Mouse (Mus musculus): Measurements from ENCODE around the gene Uqcr10. TPM values are rescaled to one million over a fixed set of nuclear protein-coding genes. Genes with fewer than 3 reads are reported as not detected.
A peak's percentile ranks its signal among the peaks of the same experiment; 100 is the strongest.

Uqcr10 gene
- 662 and 850 TPM in 2 replicates for polyA plus RNA-seq (2012; rRNA removed)

GRCm38 (mm10) chr11:4704072-4704964, at the start of gene Uqcr10, which contains the start of gene Zmat5:
TSS of gene Uqcr10 (minus strand) at chr11:4704342.
TSS of gene Zmat5 (plus strand) at chr11:4704678.
- Histone ChIP-seq H3K4me3 (ENCODE audit: control insufficient read depth, insufficient read depth, low read length) (peak within 1 kb of the TSS; percentile 87), H3K27me3 (ENCODE audit: control insufficient read depth, insufficient read depth, low read length) (no peaks in the 10 kb centered on the region), H3K4me1 (replicated peaks; ENCODE audit: control insufficient read depth, insufficient read depth, low read length) (peaks cover 7% of the 10 kb centered on the region), H3K27ac (ENCODE audit: control insufficient read depth, insufficient read depth, low read length) (peak within 1 kb of the TSS; percentile 34; the same call in 1 of the 2 replicates), H3K36me3 (ENCODE audit: control insufficient read depth, insufficient read depth, low read length) (peaks cover 8% of the 10 kb centered on the region; the same call in 1 of the 2 replicates)
- WGBS: under 1% methylated on average over 47 of the region's 47 CpGs
- TF ChIP-seq CTCF (IDR thresholded peaks at IDR 0.05; ENCODE audit: borderline replicate concordance, control insufficient read depth, extremely low read depth, insufficient read depth, low read length, poor library complexity): 0 out of 2 replicates have a peak, but pooled peaks have one; percentile 19
- peak; percentile 86 for TF ChIP-seq POLR2A (IDR thresholded peaks at IDR 0.05; ENCODE audit: control insufficient read depth, extremely low read depth, insufficient read depth, low read length, poor library complexity)
- peak; percentile 89 for DNase-seq

DNA sequence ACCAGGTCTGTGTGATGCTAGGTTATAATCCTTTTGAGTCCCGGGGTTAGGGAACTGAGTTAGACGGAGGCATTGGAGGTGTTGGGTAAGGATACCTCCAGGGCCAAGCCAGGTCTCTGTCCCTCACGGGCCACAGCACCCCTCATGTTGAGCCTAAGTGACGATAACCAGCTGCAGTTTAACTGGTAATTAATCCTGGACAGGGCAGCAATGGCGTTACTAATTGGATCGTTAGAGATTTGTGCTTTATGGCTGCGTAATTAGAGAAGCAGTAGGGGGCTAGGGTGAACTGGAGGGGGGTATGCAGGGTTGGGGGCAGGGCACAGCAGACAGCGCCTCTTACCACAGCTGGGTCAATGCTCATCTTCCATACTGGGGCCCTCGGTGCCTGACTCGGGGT, 48.7 kb upstream of the Uqcr10 start:
- H3K36me3 ChIP-seq (ENCODE audit: control insufficient read depth, insufficient read depth, low read length): no peaks in the 10 kb centered on the region
- no peak for DNase-seq
- H3K27ac ChIP-seq (ENCODE audit: control insufficient read depth, insufficient read depth, low read length): no peak overlapping the region
- H3K4me3 ChIP-seq (ENCODE audit: control insufficient read depth, insufficient read depth, low read length): no peak overlapping the region
- 54% methylated on average over 10 of the region's 10 CpGs for WGBS
- TF ChIP-seq CTCF (IDR thresholded peaks at IDR 0.05; ENCODE audit: borderline replicate concordance, control insufficient read depth, extremely low read depth, insufficient read depth, low read length, poor library complexity) (no peak), POLR2A (IDR thresholded peaks at IDR 0.05; ENCODE audit: control insufficient read depth, extremely low read depth, insufficient read depth, low read length, poor library complexity) (no peak)
- H3K27me3 ChIP-seq (ENCODE audit: control insufficient read depth, insufficient read depth, low read length): peaks cover 3% of the 10 kb centered on the region; the same call in 1 of the 2 replicates
- H3K4me1 ChIP-seq (replicated peaks; ENCODE audit: control insufficient read depth, insufficient read depth, low read length): no peaks in the 10 kb centered on the region

GRCm38 (mm10) chr11:4750263-4750662, 46.1 kb upstream of the Uqcr10 start:
- TF ChIP-seq POLR2A (IDR thresholded peaks at IDR 0.05; ENCODE audit: control insufficient read depth, extremely low read depth, insufficient read depth, low read length, poor library complexity): no peak
- TF ChIP-seq CTCF (IDR thresholded peaks at IDR 0.05; ENCODE audit: borderline replicate concordance, control insufficient read depth, extremely low read depth, insufficient read depth, low read length, poor library complexity): no peak
- peaks cover 20% of the 10 kb centered on the region for H3K27me3 ChIP-seq (ENCODE audit: control insufficient read depth, insufficient read depth, low read length)
- H3K4me3 ChIP-seq (ENCODE audit: control insufficient read depth, insufficient read depth, low read length): no peak overlapping the region
- 0 out of 2 replicates have a peak, but pooled peaks cover 6% of the 10 kb centered on the region for H3K4me1 ChIP-seq (replicated peaks; ENCODE audit: control insufficient read depth, insufficient read depth, low read length)
- 10% methylated on average over 9 of the region's 9 CpGs for WGBS
- H3K36me3 ChIP-seq (ENCODE audit: control insufficient read depth, insufficient read depth, low read length): no peaks in the 10 kb centered on the region
- H3K27ac ChIP-seq (ENCODE audit: control insufficient read depth, insufficient read depth, low read length): no peak overlapping the region
- peak; percentile 37 for DNase-seq

GRCm38 (mm10) chr11:4747285-4747684, 43.1 kb upstream of the Uqcr10 start:
- Histone ChIP-seq H3K4me3 (ENCODE audit: control insufficient read depth, insufficient read depth, low read length) (no peak overlapping the region), H3K4me1 (replicated peaks; ENCODE audit: control insufficient read depth, insufficient read depth, low read length) (0 out of 2 replicates have a peak, but pooled peaks cover 6% of the 10 kb centered on the region), H3K27me3 (ENCODE audit: control insufficient read depth, insufficient read depth, low read length) (peaks cover 20% of the 10 kb centered on the region), H3K36me3 (ENCODE audit: control insufficient read depth, insufficient read depth, low read length) (no peaks in the 10 kb centered on the region), H3K27ac (ENCODE audit: control insufficient read depth, insufficient read depth, low read length) (no peak overlapping the region)
- no peak for DNase-seq
- no peak for TF ChIP-seq CTCF (IDR thresholded peaks at IDR 0.05; ENCODE audit: borderline replicate concordance, control insufficient read depth, extremely low read depth, insufficient read depth, low read length, poor library complexity)
- no peak for TF ChIP-seq POLR2A (IDR thresholded peaks at IDR 0.05; ENCODE audit: control insufficient read depth, extremely low read depth, insufficient read depth, low read length, poor library complexity)
- 6% methylated on average over 12 of the region's 12 CpGs for WGBS

GRCm38 (mm10) chr11:4746733-4747132, 42.6 kb upstream of the Uqcr10 start, which contains the start of gene Cabp7:
TSS of gene Cabp7 (minus strand) at chr11:4746778.
- DNase-seq: no peak
- no peaks in the 10 kb centered on the region for H3K36me3 ChIP-seq (ENCODE audit: control insufficient read depth, insufficient read depth, low read length)
- peaks cover 20% of the 10 kb centered on the region for H3K27me3 ChIP-seq (ENCODE audit: control insufficient read depth, insufficient read depth, low read length)
- H3K4me1 ChIP-seq (replicated peaks; ENCODE audit: control insufficient read depth, insufficient read depth, low read length): 0 out of 2 replicates have a peak, but pooled peaks cover 6% of the 10 kb centered on the region
- TF ChIP-seq CTCF (IDR thresholded peaks at IDR 0.05; ENCODE audit: borderline replicate concordance, control insufficient read depth, extremely low read depth, insufficient read depth, low read length, poor library complexity) (no peak), POLR2A (IDR thresholded peaks at IDR 0.05; ENCODE audit: control insufficient read depth, extremely low read depth, insufficient read depth, low read length, poor library complexity) (no peak)
- no peak within 1 kb of the TSS for H3K27ac ChIP-seq (ENCODE audit: control insufficient read depth, insufficient read depth, low read length)
- WGBS: 12% methylated on average over 70 of the region's 73 CpGs
- H3K4me3 ChIP-seq (ENCODE audit: control insufficient read depth, insufficient read depth, low read length): no peak within 1 kb of the TSS

GRCm38 (mm10) chr11:4745969-4746368, 41.8 kb upstream of the Uqcr10 start:
- WGBS: 9% methylated on average over 39 of the region's 39 CpGs
- no peak for DNase-seq
- TF ChIP-seq POLR2A (IDR thresholded peaks at IDR 0.05; ENCODE audit: control insufficient read depth, extremely low read depth, insufficient read depth, low read length, poor library complexity): no peak
- TF ChIP-seq CTCF (IDR thresholded peaks at IDR 0.05; ENCODE audit: borderline replicate concordance, control insufficient read depth, extremely low read depth, insufficient read depth, low read length, poor library complexity): no peak
- H3K4me3 ChIP-seq (ENCODE audit: control insufficient read depth, insufficient read depth, low read length): no peak overlapping the region
- no peak overlapping the region for H3K27ac ChIP-seq (ENCODE audit: control insufficient read depth, insufficient read depth, low read length)
- 0 out of 2 replicates have a peak, but pooled peaks cover 6% of the 10 kb centered on the region for H3K4me1 ChIP-seq (replicated peaks; ENCODE audit: control insufficient read depth, insufficient read depth, low read length)
- H3K27me3 ChIP-seq (ENCODE audit: control insufficient read depth, insufficient read depth, low read length): peaks cover 20% of the 10 kb centered on the region
- no peaks in the 10 kb centered on the region for H3K36me3 ChIP-seq (ENCODE audit: control insufficient read depth, insufficient read depth, low read length)

Measured in thymus, adult 2 months (tissue).